Mouse (Mus musculus): ENCODE results near the gene Gm10273.

DNA sequence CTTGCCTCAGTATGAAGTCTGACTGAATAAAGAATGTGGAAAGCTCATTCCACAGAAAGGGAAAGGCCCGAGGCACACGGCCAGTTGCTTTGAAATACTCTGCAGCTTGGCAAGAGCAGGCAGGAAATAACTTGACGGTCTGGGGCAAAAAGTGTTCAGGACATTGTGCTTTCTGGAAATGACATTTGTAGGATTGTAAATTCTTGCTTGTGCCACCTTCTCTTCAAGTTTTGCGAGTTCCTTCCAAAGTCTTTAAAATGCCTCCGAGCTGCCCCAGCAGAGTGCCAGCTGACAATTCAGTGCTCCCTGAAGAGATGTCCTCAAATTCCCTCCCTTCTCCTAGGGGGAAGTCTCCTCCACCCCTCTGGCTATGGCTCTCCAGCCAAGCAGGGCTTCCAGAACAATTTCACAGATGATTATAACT, 44.1 kb downstream of the Gm10273 start:
- TF ChIP-seq CTCF (IDR thresholded peaks at IDR 0.05; ENCODE audit: borderline replicate concordance, insufficient read depth, low read depth, low read length) (no peak), POLR2A (IDR thresholded peaks at IDR 0.05; ENCODE audit: borderline replicate concordance, insufficient read depth, low read length) (no peak)
